In the genomic region with DNA sequence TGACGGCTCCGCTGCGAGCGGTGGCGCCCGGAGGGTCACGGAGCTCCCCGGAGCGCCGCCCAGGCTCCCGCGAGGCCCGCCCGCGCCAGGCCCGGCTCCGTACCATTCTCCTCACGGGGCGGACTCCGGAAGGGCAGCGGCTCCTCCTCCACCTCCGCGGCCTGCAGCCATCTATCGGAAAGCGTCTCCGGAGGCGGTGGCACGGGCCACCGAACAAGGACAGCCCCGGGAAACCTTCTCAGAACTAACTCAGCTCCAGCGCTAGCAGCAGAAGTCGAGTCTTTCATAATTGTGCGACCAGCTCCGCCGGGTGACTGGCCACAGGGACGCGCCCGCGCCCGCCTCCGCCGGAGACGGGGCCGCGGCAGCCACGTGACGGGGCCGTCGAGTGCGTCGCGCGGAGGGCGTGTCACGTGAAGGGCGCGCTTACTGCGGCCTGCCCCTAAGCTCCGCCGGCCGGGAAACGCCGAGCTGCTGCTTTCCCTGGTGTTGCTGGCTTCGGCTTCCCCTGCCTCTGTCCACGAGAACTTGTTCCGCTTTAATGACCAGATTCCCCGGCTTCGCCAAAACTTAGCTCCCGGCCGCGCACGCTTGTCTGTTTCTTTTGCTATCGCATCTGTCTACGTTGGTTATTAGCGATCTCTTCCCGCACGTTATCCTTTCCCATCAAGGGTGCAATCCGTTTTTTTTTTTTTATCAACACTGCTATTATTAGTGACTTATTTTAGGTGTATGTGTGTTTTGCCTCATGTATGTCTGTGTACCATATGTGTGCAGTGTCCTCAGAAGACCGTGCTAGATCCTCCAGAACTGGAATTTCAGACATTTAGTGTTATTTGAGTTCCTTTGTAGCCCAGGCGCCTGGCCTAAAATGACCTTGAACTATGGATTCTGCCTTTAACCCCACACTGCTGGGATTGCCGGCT, we compare ENCODE assay signal across 8 mouse cellular contexts. TPM values are rescaled to one million over a fixed set of nuclear protein-coding genes. Genes with fewer than 3 reads are reported as not detected.
DNase-seq lines count a peak whose midpoint lies in the region; ATAC-seq lines count a peak whose summit lies in the region.

A gene (minus strand): TSS at position 360 of the 926 bp plus-strand sequence.

- H3K36me3 ChIP-seq in hindbrain, embryonic 16.5 days (ENCODE audit: control insufficient read depth, insufficient read depth, low read length): no peaks in the 10 kb centered on the region
- H3K36me3 ChIP-seq in macrophage (ENCODE audit: inconsistent target): no peaks in the 10 kb centered on the region

- H3K4me1 ChIP-seq in hindbrain, embryonic 16.5 days (ENCODE audit: control insufficient read depth, insufficient read depth, low read depth, low read length): peaks cover 12% of the 10 kb centered on the region

- peak within 1 kb of the TSS; percentile 89 for H3K4me3 ChIP-seq in hindbrain, embryonic 16.5 days (ENCODE audit: low read length)
- H3K4me3 ChIP-seq in macrophage (ENCODE audit: inconsistent target): peak within 1 kb of the TSS; percentile 97

- no peaks in the 10 kb centered on the region for H3K27me3 ChIP-seq in hindbrain, embryonic 16.5 days (replicated peaks; ENCODE audit: control insufficient read depth, insufficient read depth, low read length)

- DNase-seq in WW6 (ENCODE audit: low read depth, low spot score): peak; percentile 79
- DNase-seq in cerebellum, postnatal 4 days (ENCODE audit: low spot score in 2 of 2): peak; percentile 84 to 90
- DNase-seq in gastrocnemius, adult 18-20 months (ENCODE audit: low spot score): peak; percentile 91
- DNase-seq in left cerebral cortex, adult 18-20 months (ENCODE audit: low spot score in 2 of 2): peak; percentile 88 to 93
- DNase-seq in right cerebral cortex, adult 18-20 months: peak; percentile 94
- DNase-seq in urinary bladder, postnatal 10 days (ENCODE audit: low spot score): peak; percentile 56

- peak; percentile 99 for ATAC-seq in hindbrain, embryonic 16.5 days

- H3K79me2 ChIP-seq in macrophage (ENCODE audit: inconsistent target): peaks cover 44% of the 10 kb centered on the region

- under 1% methylated on average over 73 of the region's 81 CpGs for WGBS in hindbrain, embryonic 16.5 days
- 3% methylated on average over 57 of the region's 81 CpGs for WGBS in macrophage (ENCODE audit: missing documents)

- H3K4me2 ChIP-seq in hindbrain, embryonic 16.5 days (ENCODE audit: low read length): peak within 1 kb of the TSS; percentile 90

- H3K27ac ChIP-seq in hindbrain, embryonic 16.5 days (ENCODE audit: low read depth, low read length): peak within 1 kb of the TSS; percentile 98
- peak within 1 kb of the TSS; percentile 75 for H3K27ac ChIP-seq in macrophage

- H3K9ac ChIP-seq in hindbrain, embryonic 16.5 days (ENCODE audit: low read depth, low read length): peak within 1 kb of the TSS; percentile 90

- H3K9me3 ChIP-seq in hindbrain, embryonic 16.5 days (ENCODE audit: control insufficient read depth, low read length): no peaks in the 10 kb centered on the region

RNA-seq across cellular contexts. Expression of the gene that starts here (rescaled TPM):
- total RNA-seq in gastrocnemius, adult 18-20 months (2021): 10 to 100 TPM; 20.7 to 21.4 TPM
- polyA plus RNA-seq in hindbrain, embryonic 16.5 days (2015; fragmentation: Nextera tagmentation; extraction: Ambion mirVana): 28.6 and 28.8 TPM in 2 replicates
- total RNA-seq in left cerebral cortex, adult 18-20 months (2021): 10 to 100 TPM; 33.9 to 35.4 TPM
- 100 to 1,000 TPM; 195 to 331 (median 253) TPM for total RNA-seq in macrophage (2018; cell fraction: chromatin; rRNA removed)
- 10 to 100 TPM; 29.6 to 55.7 (median 38.3) TPM for total RNA-seq in macrophage (2018; cell fraction: cytosol; rRNA removed)
- 100 to 1,000 TPM in 24 of 26 experiments, 10 to 100 TPM in 2; 98.9 to 270 (median 163) TPM for total RNA-seq in macrophage (2018; cell fraction: nucleus; rRNA removed)
- polyA plus RNA-seq in macrophage (2018): 30.5 to 53.0 TPM (median 38.3 TPM) in 3 replicates

Comparison
In these comparisons a context has a peak if more than half of its experiments do, and no peak if none do; other contexts are left out.
1. Peak in every context shown above with its lines: DNase-seq, ATAC-seq, H3K4me3 ChIP-seq and H3K27ac ChIP-seq.